Mouse (Mus musculus): Measurements from ENCODE around the gene Arl5c. TPM values are rescaled to one million over a fixed set of nuclear protein-coding genes. Genes with fewer than 3 reads are reported as not detected.

Arl5c gene
- total RNA-seq (2015): 3.9 and 6.1 TPM in 2 replicates
- 2.5 and 7.6 TPM in 2 replicates for total RNA-seq (2017)

GRCm38 (mm10) chr11:97995564-97996288 lies at the start of gene Arl5c:
Gene Arl5c, minus strand, starts transcription at chr11:97996181.
- ATAC-seq (replicated peaks; ENCODE audit: poor library complexity): peak; percentile 49

GRCm38 (mm10) chr11:98045596-98045995 lies 49.6 kb upstream of the Arl5c start:
- no peak for ATAC-seq (replicated peaks; ENCODE audit: poor library complexity)

GRCm38 (mm10) chr11:98044074-98044473 lies 48.1 kb upstream of the Arl5c start:
- no peak for ATAC-seq (replicated peaks; ENCODE audit: poor library complexity)

GRCm38 (mm10) chr11:98042741-98043140 lies 46.8 kb upstream of the Arl5c start:
- ATAC-seq (replicated peaks; ENCODE audit: poor library complexity): no peak

- ATAC-seq (replicated peaks; ENCODE audit: poor library complexity): no peak
These were observed 45.0 kb upstream of the Arl5c start for GRCm38 (mm10) chr11:98040975-98041374.

- ATAC-seq (replicated peaks; ENCODE audit: poor library complexity): no peak
These were observed 41.9 kb upstream of the Arl5c start for GRCm38 (mm10) chr11:98037871-98038270.

GRCm38 (mm10) chr11:98035977-98036377 lies 40.0 kb upstream of the Arl5c start:
- ATAC-seq (replicated peaks; ENCODE audit: poor library complexity): peak; percentile 24; the same call in 1 of the 2 replicates

- no peak for ATAC-seq (replicated peaks; ENCODE audit: poor library complexity)
These were observed 38.9 kb upstream of the Arl5c start for GRCm38 (mm10) chr11:98034840-98035239.

- no peak for ATAC-seq (replicated peaks; ENCODE audit: poor library complexity)
These were observed 38.1 kb upstream of the Arl5c start for GRCm38 (mm10) chr11:98034061-98034460.

- ATAC-seq (replicated peaks; ENCODE audit: poor library complexity): peak; percentile 66
These were observed 35.4 kb upstream of the Arl5c start for GRCm38 (mm10) chr11:98031443-98031770.

GRCm38 (mm10) chr11:98030701-98031442 lies 34.9 kb upstream of the Arl5c start:
- ATAC-seq (replicated peaks; ENCODE audit: poor library complexity): no peak

- no peak for ATAC-seq (replicated peaks; ENCODE audit: poor library complexity)
These were observed 31.8 kb upstream of the Arl5c start for GRCm38 (mm10) chr11:98027785-98028184.

- no peak for ATAC-seq (replicated peaks; ENCODE audit: poor library complexity)
These were observed 31.3 kb upstream of the Arl5c start for GRCm38 (mm10) chr11:98027297-98027688.

- ATAC-seq (replicated peaks; ENCODE audit: poor library complexity): peak; percentile 74
These were observed 30.8 kb upstream of the Arl5c start, which contains the start of gene Rpl19 for GRCm38 (mm10) chr11:98026570-98027296. Gene Rpl19, plus strand, starts transcription at chr11:98026710.

- ATAC-seq (replicated peaks; ENCODE audit: poor library complexity): peak; percentile 11; the same call in 1 of the 2 replicates
These were observed 30.2 kb upstream of the Arl5c start for GRCm38 (mm10) chr11:98026248-98026569.

- no peak for ATAC-seq (replicated peaks; ENCODE audit: poor library complexity)
These were observed 28.5 kb upstream of the Arl5c start for GRCm38 (mm10) chr11:98024516-98024915.

GRCm38 (mm10) chr11:98022555-98023371 lies 26.8 kb upstream of the Arl5c start, which contains the start of gene Cacnb1:
Gene Cacnb1, minus strand, starts transcription at chr11:98023034.
- 0 out of 2 replicates have a peak, but pooled peaks have one; percentile 8 for ATAC-seq (replicated peaks; ENCODE audit: poor library complexity)

- ATAC-seq (replicated peaks; ENCODE audit: poor library complexity): 0 out of 2 replicates have a peak, but pooled peaks have one; percentile 8
These were observed 26.2 kb upstream of the Arl5c start for GRCm38 (mm10) chr11:98022253-98022554.

- ATAC-seq (replicated peaks; ENCODE audit: poor library complexity): no peak
These were observed 25.7 kb upstream of the Arl5c start for GRCm38 (mm10) chr11:98021565-98022252.

- no peak for ATAC-seq (replicated peaks; ENCODE audit: poor library complexity)
These were observed 25.1 kb upstream of the Arl5c start for GRCm38 (mm10) chr11:98021118-98021517.
